Mouse (Mus musculus): Measurements from ENCODE around the gene Col25a1. TPM values are rescaled to one million over a fixed set of nuclear protein-coding genes. Genes with fewer than 3 reads are reported as not detected.

Gene Col25a1
- polyA plus RNA-seq, 1 experiment, result not detected

DNA sequence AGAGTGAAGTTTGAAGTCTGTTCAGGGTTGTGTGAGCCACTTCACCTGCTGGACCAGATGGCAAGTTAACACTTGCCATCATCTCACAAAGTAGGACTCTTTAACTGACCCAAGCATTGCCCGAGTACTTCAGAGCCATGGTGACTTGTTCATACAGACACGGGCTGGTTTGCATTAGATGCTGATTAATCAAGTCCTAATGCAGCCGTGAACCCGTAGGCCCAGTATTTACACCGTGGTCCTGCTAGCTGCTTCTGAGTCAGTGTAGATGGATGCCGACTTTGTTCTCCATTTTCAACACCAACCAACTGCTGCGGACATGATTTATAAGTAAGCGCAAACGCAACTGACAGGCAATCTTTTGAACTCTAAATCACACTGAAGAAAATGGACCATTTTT is 287.6 kb downstream of the Col25a1 start:
- WGBS, result 94% methylated on average over 9 of the region's 9 CpGs
- TF ChIP-seq POLR2A (IDR thresholded peaks at IDR 0.05; ENCODE audit: insufficient read depth, low read depth, low read length) (no peak), CTCF (IDR thresholded peaks at IDR 0.05; ENCODE audit: insufficient read depth, low read depth, low read length) (no peak)
- H3K4me1 ChIP-seq (ENCODE audit: control insufficient read depth, insufficient read depth, low read length), result no peaks in the 10 kb centered on the region

DNA sequence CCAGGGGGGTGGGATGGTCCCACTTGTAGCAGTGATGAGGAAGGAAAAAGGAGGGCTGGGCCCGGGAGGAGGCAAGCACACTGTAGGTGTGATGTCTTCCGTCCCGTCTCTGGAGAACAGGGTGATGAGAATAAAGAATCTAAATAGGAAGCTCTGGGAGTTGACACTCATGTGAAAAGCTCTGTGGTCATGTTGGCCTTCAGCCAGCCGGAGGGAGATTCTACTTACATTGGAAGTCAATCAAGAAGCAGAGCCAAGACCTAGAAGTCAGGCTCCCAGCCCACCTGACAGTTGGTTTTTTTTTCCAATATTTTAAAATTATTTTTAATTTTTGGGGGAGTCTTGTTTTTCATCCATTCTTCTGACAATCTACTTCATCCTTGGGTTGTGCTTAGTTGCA is 297.5 kb downstream of the Col25a1 start:
- no peak overlapping the region for H3K4me3 ChIP-seq (ENCODE audit: insufficient read depth, low read depth, low read length)
- WGBS, result 92% methylated on average over 4 of the region's 4 CpGs
- TF ChIP-seq CTCF (IDR thresholded peaks at IDR 0.05; ENCODE audit: insufficient read depth, low read depth, low read length) (no peak), POLR2A (IDR thresholded peaks at IDR 0.05; ENCODE audit: insufficient read depth, low read depth, low read length) (no peak)
- no peak overlapping the region for H3K27ac ChIP-seq (ENCODE audit: insufficient read depth, low read depth, low read length)
- no peaks in the 10 kb centered on the region for H3K4me1 ChIP-seq (ENCODE audit: control insufficient read depth, insufficient read depth, low read length)

More for the DNA sequence above, 287.6 kb downstream of the Col25a1 start:
- H3K27ac ChIP-seq (ENCODE audit: insufficient read depth, low read depth, low read length), result no peak overlapping the region
- no peak overlapping the region for H3K4me3 ChIP-seq (ENCODE audit: insufficient read depth, low read depth, low read length)

DNA sequence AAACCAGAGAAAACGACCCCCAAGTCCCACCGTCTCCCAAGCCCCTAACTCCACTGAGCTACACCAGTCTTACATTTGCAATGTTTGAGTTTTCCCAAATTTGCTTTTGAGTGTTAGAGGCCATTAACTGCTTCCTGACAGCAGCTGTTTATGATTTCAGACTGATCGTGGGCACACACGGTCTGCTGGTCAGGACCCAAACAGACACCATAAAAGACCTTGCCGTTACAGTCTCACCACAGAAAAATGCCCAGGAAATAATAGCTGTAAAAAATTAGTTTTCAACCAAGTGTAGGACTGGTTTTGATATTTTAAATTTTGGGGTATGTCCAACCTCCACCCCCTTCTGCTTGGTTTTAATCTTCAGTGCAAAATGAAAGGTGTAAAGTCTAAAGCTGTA is 298.8 kb downstream of the Col25a1 start:
- no peak overlapping the region for H3K4me3 ChIP-seq (ENCODE audit: insufficient read depth, low read depth, low read length)
- H3K4me1 ChIP-seq (ENCODE audit: control insufficient read depth, insufficient read depth, low read length), result no peaks in the 10 kb centered on the region
- no peak overlapping the region for H3K27ac ChIP-seq (ENCODE audit: insufficient read depth, low read depth, low read length)
- 87% methylated on average over 5 of the region's 5 CpGs for WGBS
- TF ChIP-seq CTCF (IDR thresholded peaks at IDR 0.05; ENCODE audit: insufficient read depth, low read depth, low read length) (no peak), POLR2A (IDR thresholded peaks at IDR 0.05; ENCODE audit: insufficient read depth, low read depth, low read length) (no peak)

DNA sequence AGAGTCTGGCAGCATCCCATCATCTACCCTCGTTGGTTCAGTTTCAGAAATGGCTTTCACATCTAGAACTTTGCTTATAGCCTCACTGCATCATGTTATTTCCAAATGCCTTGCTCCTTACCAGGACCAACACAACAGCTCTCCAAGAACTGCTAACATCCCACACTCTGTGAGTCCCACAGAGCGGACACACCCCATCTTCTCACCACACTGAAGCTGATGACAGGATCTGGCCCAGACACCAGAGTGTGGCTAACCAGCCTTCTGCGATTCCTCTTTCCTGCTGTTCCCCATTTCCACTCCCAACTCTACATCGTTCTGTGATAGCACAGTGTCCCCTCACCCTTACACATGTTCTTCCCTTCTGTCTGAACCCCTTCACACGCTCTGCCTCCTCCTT is 301.5 kb downstream of the Col25a1 start:
- Histone ChIP-seq H3K4me3 (ENCODE audit: insufficient read depth, low read depth, low read length) (no peak overlapping the region), H3K27ac (ENCODE audit: insufficient read depth, low read depth, low read length) (no peak overlapping the region), H3K4me1 (ENCODE audit: control insufficient read depth, insufficient read depth, low read length) (no peaks in the 10 kb centered on the region)
- 81% methylated on average over 5 of the region's 5 CpGs for WGBS
- TF ChIP-seq POLR2A (IDR thresholded peaks at IDR 0.05; ENCODE audit: insufficient read depth, low read depth, low read length) (no peak), CTCF (IDR thresholded peaks at IDR 0.05; ENCODE audit: insufficient read depth, low read depth, low read length) (no peak)

DNA sequence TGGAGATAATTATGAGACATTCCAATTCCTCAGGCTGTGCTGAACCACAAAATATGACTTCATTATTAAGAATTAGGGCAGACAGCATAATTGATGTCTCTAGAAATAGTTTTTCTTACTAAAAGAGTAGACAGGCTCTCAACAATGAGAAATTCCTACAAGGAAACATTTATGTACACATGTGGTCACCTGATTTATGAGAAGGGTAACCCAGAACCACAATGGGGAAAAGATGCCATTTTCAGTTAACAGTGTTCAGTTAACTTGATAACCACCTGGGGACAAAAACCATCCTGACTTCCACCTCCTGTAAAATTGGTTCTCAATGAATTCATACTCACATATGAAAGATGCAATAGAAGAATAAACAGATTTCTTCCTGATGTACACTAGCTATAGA is 305.7 kb downstream of the Col25a1 start:
- Histone ChIP-seq H3K4me3 (ENCODE audit: insufficient read depth, low read depth, low read length) (no peak overlapping the region), H3K4me1 (ENCODE audit: control insufficient read depth, insufficient read depth, low read length) (no peaks in the 10 kb centered on the region), H3K27ac (ENCODE audit: insufficient read depth, low read depth, low read length) (no peak overlapping the region)
- TF ChIP-seq CTCF (IDR thresholded peaks at IDR 0.05; ENCODE audit: insufficient read depth, low read depth, low read length), result no peak
- TF ChIP-seq POLR2A (IDR thresholded peaks at IDR 0.05; ENCODE audit: insufficient read depth, low read depth, low read length), result no peak

DNA sequence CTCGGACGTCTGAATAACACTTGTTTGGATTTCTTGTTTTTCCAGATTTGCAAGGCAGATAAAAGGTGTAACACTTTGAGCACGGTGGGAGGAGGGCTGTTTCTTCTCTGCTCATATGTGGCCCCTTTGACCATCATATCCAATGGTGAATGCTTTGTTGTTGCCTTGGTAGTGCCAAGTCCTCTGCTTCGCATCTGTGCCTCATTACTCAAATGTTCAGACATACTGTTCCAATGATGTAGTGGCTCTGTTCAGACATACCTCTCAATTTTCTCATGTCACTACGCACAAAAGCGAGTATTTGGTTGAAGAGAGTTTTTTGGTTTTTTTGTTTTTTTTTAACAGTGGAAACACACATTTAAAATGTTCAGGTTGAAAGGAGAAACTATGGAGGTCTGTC is 308.5 kb downstream of the Col25a1 start:
- WGBS, result 93% methylated on average over 6 of the region's 6 CpGs
- TF ChIP-seq POLR2A (IDR thresholded peaks at IDR 0.05; ENCODE audit: insufficient read depth, low read depth, low read length), result no peak
- TF ChIP-seq CTCF (IDR thresholded peaks at IDR 0.05; ENCODE audit: insufficient read depth, low read depth, low read length), result no peak
- no peak overlapping the region for H3K4me3 ChIP-seq (ENCODE audit: insufficient read depth, low read depth, low read length)
- no peak overlapping the region for H3K27ac ChIP-seq (ENCODE audit: insufficient read depth, low read depth, low read length)
- no peaks in the 10 kb centered on the region for H3K4me1 ChIP-seq (ENCODE audit: control insufficient read depth, insufficient read depth, low read length)

DNA sequence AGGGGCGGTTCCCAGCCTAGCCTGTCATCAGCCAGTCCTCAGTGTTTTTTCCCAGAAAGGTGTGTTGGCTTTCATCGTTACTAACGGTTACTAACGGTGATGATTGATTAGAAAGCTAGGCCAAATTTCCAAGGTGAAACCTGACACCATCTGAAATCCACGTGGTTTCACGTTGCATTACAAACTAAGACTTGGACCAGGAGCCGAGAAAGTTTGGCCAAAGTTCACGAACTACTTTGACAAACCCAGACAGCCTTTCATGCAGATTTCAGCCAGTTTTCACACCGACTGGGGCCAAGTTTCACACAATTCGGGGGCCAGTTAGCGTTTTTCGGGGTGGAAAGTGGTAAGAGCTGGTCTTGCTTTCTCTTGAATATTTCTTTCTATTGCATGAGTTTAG is 309.4 kb downstream of the Col25a1 start:
- Histone ChIP-seq H3K4me3 (ENCODE audit: insufficient read depth, low read depth, low read length) (no peak overlapping the region), H3K27ac (ENCODE audit: insufficient read depth, low read depth, low read length) (no peak overlapping the region), H3K4me1 (ENCODE audit: control insufficient read depth, insufficient read depth, low read length) (no peaks in the 10 kb centered on the region)
- WGBS, result 60% methylated on average over 12 of the region's 12 CpGs
- TF ChIP-seq POLR2A (IDR thresholded peaks at IDR 0.05; ENCODE audit: insufficient read depth, low read depth, low read length), result no peak
- no peak for TF ChIP-seq CTCF (IDR thresholded peaks at IDR 0.05; ENCODE audit: insufficient read depth, low read depth, low read length)

DNA sequence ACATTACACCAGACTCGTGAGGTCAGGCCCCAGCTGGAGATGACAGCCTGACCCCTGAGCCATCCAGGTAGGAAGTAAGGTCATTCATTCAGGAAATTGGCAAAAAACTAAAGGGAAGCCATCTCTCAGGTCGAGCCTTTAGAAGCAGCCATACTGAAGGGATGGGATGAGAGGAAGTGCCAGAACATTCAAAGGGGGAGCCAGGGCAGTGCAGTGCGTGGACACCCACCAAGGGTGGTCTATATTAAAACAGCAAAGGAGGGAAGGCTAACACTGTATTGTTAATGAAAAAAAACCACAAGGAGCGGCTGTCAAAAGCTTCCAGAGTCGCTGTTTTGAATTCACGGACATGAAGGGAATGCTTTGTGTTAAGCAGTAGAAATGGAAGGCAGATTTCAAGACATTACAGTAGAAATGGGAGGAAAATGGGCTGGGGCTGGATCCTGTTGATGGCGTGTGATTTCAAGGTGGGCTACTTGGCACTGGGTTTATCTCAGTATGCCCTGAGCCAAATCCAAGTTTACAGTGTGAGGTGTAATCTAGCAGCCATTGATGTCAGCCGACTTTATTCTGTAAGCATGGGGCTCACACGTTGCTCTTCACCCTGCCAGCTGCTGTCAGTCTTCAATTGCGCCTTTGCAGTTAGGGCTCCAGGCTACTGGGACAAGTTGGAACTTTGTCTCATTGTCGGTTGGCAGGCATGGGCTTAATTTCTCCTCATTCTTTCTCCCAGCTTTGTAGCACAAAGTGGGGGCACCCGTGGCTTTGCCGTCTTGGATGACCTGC is 312.7 kb downstream of the Col25a1 start:
- Histone ChIP-seq H3K4me3 (ENCODE audit: insufficient read depth, low read depth, low read length) (no peak overlapping the region), H3K4me1 (ENCODE audit: control insufficient read depth, insufficient read depth, low read length) (no peaks in the 10 kb centered on the region), H3K27ac (ENCODE audit: insufficient read depth, low read depth, low read length) (no peak overlapping the region)
- 31% methylated on average over 13 of the region's 13 CpGs for WGBS
- TF ChIP-seq POLR2A (IDR thresholded peaks at IDR 0.05; ENCODE audit: insufficient read depth, low read depth, low read length) (no peak), CTCF (IDR thresholded peaks at IDR 0.05; ENCODE audit: insufficient read depth, low read depth, low read length) (no peak)

DNA sequence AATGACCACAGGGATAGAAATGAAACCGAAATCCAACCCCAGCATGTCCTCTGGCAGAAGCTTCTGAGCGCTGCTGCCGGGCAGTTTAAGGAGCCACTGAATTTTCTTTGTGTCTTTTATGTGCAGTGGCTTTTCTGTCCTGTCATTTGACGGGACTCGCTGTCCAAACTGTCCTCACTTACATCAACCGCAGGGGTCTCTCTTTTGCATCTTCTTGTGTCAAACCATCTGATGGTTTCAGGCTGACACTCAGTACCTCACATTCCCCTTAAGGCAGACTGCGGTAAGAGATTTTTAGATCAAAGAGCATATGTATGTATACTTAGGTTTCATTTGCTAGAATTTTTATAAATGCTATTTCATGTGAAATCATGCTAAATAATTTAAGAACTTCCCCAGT is 318.6 kb downstream of the Col25a1 start:
- Histone ChIP-seq H3K27ac (ENCODE audit: insufficient read depth, low read depth, low read length) (no peak overlapping the region), H3K4me1 (ENCODE audit: control insufficient read depth, insufficient read depth, low read length) (no peaks in the 10 kb centered on the region), H3K4me3 (ENCODE audit: insufficient read depth, low read depth, low read length) (no peak overlapping the region)
- TF ChIP-seq POLR2A (IDR thresholded peaks at IDR 0.05; ENCODE audit: insufficient read depth, low read depth, low read length) (no peak), CTCF (IDR thresholded peaks at IDR 0.05; ENCODE audit: insufficient read depth, low read depth, low read length) (no peak)
- WGBS, result 77% methylated on average over 7 of the region's 7 CpGs

Data from olfactory bulb, adult 2 months (tissue).